Mouse (Mus musculus): ENCODE results near the gene Dpp4. TPM values are rescaled to one million over a fixed set of nuclear protein-coding genes. Genes with fewer than 3 reads are reported as not detected.

The Dpp4 gene
- polyA plus RNA-seq (2016; fragmentation: Nextera tagmentation; extraction: Ambion mirVana) = 8.7 and 11.8 TPM in 2 replicates

DNA sequence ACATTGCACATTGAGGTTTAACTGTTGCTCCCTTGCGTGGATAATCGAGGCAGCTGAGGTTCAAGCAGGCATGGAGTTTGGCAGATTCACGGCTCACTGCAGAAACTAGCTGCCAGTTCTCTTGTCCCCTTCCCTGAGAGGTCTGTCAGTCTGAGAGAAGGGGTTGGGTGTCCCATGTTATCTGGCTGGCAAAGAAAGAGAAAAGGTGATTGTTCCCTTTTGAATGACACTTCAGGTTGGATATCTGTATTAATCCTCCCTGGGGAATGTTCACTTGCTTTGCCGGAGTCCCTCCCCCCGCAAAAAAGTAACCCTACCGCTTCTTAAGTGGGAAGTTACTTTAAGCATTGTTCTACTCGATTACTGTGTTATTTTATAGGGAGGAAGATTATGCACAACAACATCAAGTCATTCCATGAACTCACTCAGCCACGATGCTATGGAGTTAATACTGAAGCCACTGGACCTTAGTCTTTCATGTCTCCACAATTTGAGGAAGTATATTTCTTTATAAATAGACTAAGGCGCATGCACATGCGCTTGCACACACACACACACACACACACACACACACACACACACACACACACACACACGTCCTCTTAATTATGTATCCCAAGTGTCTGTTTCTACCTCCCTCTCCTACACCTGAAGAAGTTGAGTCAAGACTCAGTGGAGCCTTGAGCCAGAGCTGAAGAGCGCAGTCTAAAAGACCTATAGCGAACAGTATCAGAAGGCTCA, at the start of gene Dpp4:
Gene Dpp4, minus strand, starts transcription at position 151 of the 741 bp plus-strand sequence.
- DNase-seq (ENCODE audit: low spot score) = peak; percentile 28
- Histone ChIP-seq H3K27me3 (ENCODE audit: insufficient read depth, poor library complexity, severe bottlenecking) (peaks cover 29% of the 10 kb centered on the region), H3K27ac (peak within 1 kb of the TSS; percentile 79), H3K36me3 (no peaks in the 10 kb centered on the region), H3K4me1 (peaks cover 19% of the 10 kb centered on the region), H3K4me3 (peak within 1 kb of the TSS; percentile 69), H3K9me3 (no peaks in the 10 kb centered on the region)
- WGBS = 56% methylated on average over 13 of the region's 13 CpGs

GRCm38 (mm10) chr2:62460815-62461450, 48.9 kb upstream of the Dpp4 start:
- no peak for DNase-seq (ENCODE audit: low spot score)
- Histone ChIP-seq H3K9me3 (no peaks in the 10 kb centered on the region), H3K36me3 (no peaks in the 10 kb centered on the region), H3K27ac (no peak overlapping the region), H3K4me1 (no peaks in the 10 kb centered on the region), H3K27me3 (ENCODE audit: insufficient read depth, poor library complexity, severe bottlenecking) (no peaks in the 10 kb centered on the region), H3K4me3 (no peak overlapping the region)
- WGBS = 81% methylated on average over 12 of the region's 12 CpGs

DNA sequence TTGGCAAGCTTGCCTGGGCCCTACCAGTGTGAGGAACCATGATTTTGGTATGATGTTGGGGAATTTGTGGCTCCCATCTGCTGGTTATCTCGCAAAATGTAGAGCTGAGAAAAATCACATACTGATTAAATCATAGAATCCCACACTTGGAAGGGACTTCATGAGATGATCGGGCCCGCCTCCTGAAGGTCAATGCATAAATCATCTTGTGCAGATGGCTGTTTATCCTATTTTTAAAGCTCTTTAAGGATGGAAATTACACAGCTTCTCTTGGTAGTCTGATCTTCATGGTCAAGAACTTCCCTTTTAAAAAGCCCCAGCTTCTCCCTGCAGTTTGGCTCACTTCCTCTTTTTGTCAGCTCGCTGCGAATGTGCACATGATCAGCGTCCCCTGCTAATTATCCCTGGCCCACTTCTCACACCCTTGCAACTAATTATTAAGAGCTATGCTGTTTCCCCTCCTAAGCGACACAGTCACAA, 48.2 kb upstream of the Dpp4 start:
- Histone ChIP-seq H3K4me1 (no peaks in the 10 kb centered on the region), H3K27me3 (ENCODE audit: insufficient read depth, poor library complexity, severe bottlenecking) (no peaks in the 10 kb centered on the region), H3K4me3 (no peak overlapping the region), H3K36me3 (no peaks in the 10 kb centered on the region), H3K27ac (no peak overlapping the region), H3K9me3 (no peaks in the 10 kb centered on the region)
- no peak for DNase-seq (ENCODE audit: low spot score)
- 83% methylated on average over 7 of the region's 7 CpGs for WGBS

DNA sequence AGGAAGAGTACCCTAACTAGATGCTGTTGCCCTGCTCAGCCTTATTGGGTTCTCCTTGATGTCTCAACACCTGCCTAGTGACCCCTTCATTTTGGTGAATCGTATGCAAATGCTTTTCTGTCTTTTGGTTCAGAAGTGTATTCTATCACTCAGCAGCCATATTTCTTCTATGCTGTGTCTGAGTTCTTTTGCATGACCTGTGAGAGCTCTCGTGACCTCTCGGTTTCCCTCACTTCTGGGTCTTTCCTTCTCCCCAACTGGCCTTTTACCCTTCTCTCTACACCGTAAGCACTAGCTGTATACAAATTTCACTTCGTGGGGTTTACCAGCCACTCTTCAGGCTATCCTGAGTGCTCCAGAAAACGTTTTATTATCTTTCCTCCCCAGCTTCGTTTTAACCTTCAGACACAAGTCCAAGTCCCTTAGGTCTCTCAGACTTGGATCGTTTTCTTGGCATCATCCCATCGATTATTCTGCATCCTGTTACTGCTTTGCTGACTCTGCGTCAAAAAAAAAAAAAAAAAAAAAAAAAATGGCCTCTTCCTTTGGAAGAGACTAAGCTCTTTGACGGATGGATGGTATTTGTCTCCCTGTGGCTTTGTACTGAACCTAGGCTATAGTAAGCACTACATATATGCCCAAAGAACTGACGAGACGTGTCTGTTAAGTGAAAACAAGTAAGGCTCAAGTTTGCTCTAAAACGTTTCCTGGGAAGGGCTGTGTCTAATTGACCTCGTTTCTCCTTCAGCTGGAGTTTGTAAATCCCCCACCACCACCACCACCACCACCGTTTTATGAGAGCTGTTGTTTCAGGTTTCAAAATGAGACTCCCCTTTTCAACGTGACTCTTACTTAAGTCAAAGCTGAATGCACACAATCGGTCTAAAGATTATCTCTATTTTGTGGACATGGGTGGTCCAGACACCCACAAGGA, 47.5 kb upstream of the Dpp4 start:
- Histone ChIP-seq H3K27ac (no peak overlapping the region), H3K27me3 (ENCODE audit: insufficient read depth, poor library complexity, severe bottlenecking) (no peaks in the 10 kb centered on the region), H3K4me3 (no peak overlapping the region), H3K9me3 (no peaks in the 10 kb centered on the region), H3K4me1 (no peaks in the 10 kb centered on the region), H3K36me3 (no peaks in the 10 kb centered on the region)
- WGBS = 70% methylated on average over 18 of the region's 18 CpGs
- no peak for DNase-seq (ENCODE audit: low spot score)

DNA sequence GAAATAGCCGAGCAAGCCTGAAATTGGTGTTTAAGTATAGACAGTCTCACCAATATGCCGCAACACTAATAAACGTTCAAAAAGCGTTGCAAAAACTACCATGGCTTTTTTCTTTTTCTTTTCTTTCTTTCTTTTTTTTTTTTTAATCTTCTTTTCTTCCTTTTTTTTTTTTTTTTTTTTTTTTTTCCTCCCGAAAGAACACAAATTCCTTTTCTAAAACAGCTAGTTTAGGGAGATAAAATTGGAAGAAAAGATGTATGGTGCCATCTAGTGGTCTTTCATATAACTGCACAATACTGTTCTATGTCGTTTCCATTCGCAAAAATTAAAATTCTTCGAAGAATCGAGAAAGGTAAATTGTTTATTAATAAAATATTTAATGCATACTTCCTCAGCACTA, 46.0 kb upstream of the Dpp4 start:
- Histone ChIP-seq H3K27ac (no peak overlapping the region), H3K36me3 (no peaks in the 10 kb centered on the region), H3K4me3 (no peak overlapping the region), H3K9me3 (no peaks in the 10 kb centered on the region), H3K27me3 (ENCODE audit: insufficient read depth, poor library complexity, severe bottlenecking) (no peaks in the 10 kb centered on the region), H3K4me1 (no peaks in the 10 kb centered on the region)
- no peak for DNase-seq (ENCODE audit: low spot score)
- WGBS = 48% methylated on average over 9 of the region's 9 CpGs

DNA sequence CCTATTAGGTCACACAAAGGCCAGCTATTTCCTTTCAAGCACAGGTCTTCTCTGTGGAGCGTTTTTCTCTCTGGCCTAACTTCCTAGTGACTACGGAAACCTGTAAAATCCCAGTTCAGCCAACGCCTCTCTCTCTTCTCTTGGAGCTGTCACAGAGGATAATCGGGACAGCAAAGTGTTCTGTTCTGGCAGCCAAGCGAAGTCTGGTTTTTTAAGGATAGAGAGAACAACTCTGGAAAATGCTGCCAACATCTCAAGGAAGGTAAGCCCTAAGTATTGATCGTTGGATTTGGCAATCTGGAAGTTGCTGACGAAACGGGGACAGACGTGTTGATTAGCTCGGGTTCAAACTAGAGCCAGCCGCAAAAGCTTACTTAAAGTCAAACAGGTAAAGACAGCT, 43.0 kb upstream of the Dpp4 start:
- Histone ChIP-seq H3K9me3 (no peaks in the 10 kb centered on the region), H3K27me3 (ENCODE audit: insufficient read depth, poor library complexity, severe bottlenecking) (no peaks in the 10 kb centered on the region), H3K27ac (no peak overlapping the region), H3K4me1 (no peaks in the 10 kb centered on the region), H3K4me3 (no peak overlapping the region), H3K36me3 (no peaks in the 10 kb centered on the region)
- DNase-seq (ENCODE audit: low spot score) = no peak
- 80% methylated on average over 11 of the region's 11 CpGs for WGBS

DNA sequence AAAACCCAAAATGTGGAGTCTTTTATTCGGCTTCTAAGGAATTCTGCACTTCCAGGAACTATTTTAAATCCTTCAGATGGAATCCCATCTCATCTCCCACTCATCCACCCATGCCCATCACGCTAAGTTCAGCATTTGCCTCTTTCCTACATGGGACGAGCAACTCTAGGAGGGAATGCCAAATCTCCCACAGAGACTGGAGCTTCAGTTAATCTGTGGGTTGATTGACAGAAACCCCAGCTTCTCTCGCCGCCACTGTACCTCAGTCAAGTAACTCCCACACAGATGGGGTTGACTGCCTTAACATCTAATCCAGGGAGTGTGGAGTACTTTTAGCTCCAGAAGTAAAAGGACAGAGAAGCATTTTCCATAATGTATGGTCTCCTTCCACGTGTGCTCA, 42.0 kb upstream of the Dpp4 start:
- no peaks in the 10 kb centered on the region for H3K27me3 ChIP-seq (ENCODE audit: insufficient read depth, poor library complexity, severe bottlenecking)
- H3K36me3 ChIP-seq = no peaks in the 10 kb centered on the region
- no peaks in the 10 kb centered on the region for H3K4me1 ChIP-seq
- no peak for DNase-seq (ENCODE audit: low spot score)
- WGBS = 72% methylated on average over 6 of the region's 6 CpGs
- no peaks in the 10 kb centered on the region for H3K9me3 ChIP-seq
- H3K27ac ChIP-seq = no peak overlapping the region
- H3K4me3 ChIP-seq = no peak overlapping the region

DNA sequence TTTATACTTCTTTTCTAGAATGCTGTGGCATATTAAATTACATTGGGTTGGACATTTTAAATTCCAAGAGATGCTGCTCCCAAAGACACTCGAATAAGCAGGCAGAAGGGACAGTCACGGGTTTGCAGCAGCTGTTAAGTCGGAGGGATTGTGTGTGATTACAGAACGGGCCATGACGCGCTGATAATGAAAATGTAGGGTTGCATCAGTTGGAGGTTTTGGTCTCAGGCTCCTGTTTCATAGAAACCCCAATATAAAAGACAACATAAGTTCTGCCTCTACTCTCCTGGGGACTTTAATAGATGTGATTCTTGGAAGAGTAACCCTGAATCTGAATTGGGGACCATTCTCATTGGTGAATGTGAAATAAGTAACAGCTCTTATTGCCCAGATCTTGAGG, 38.3 kb upstream of the Dpp4 start:
- 87% methylated on average over 6 of the region's 6 CpGs for WGBS
- Histone ChIP-seq H3K4me1 (no peaks in the 10 kb centered on the region), H3K27me3 (ENCODE audit: insufficient read depth, poor library complexity, severe bottlenecking) (no peaks in the 10 kb centered on the region), H3K9me3 (no peaks in the 10 kb centered on the region), H3K36me3 (no peaks in the 10 kb centered on the region), H3K27ac (no peak overlapping the region), H3K4me3 (no peak overlapping the region)
- DNase-seq (ENCODE audit: low spot score) = no peak

GRCm38 (mm10) chr2:62449692-62450346, 37.8 kb upstream of the Dpp4 start:
- no peak for DNase-seq (ENCODE audit: low spot score)
- 85% methylated on average over 5 of the region's 5 CpGs for WGBS
- H3K9me3 ChIP-seq = no peaks in the 10 kb centered on the region
- no peaks in the 10 kb centered on the region for H3K36me3 ChIP-seq
- no peaks in the 10 kb centered on the region for H3K27me3 ChIP-seq (ENCODE audit: insufficient read depth, poor library complexity, severe bottlenecking)
- H3K27ac ChIP-seq = no peak overlapping the region
- H3K4me1 ChIP-seq = no peaks in the 10 kb centered on the region
- H3K4me3 ChIP-seq = no peak overlapping the region

DNA sequence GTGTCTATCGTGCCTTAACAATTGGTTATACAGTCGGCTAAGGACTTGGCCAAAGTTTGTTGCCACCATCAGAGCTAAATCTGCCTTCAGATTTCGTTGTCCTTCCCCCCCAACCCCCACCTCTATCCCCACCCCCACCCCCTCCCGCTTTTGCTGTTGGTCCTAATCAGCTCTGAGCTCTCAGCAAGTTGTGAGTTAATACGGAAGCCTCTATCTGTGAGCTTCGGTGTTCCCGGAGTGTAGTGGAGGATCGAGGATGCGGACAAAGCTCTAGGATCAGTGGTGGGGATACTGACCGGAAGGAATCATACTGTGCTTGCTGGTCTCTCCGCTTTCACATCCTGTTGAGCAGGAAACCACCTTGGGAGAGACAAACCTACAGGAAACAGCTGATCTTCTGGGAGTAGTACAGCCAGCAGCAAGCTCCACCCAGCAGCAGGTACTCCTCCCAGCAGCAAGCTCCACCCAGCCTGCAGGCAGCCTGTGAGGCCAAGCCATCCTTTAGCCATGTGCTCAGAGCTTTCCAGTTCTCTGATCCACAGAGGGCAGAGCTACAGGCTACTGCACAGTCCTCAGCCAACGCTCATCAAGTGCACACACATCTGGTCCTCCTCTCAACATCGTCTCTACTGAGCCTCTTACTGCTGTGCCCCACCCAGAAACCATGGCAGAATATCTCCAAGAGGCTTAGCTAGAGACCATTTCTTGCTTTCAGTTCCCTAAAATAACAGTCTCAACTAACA, 28.9 kb upstream of the Dpp4 start:
- no peaks in the 10 kb centered on the region for H3K27me3 ChIP-seq (ENCODE audit: insufficient read depth, poor library complexity, severe bottlenecking)
- no peaks in the 10 kb centered on the region for H3K36me3 ChIP-seq
- H3K4me3 ChIP-seq = peak overlapping the region; percentile 45
- WGBS = 40% methylated on average over 13 of the region's 13 CpGs
- H3K27ac ChIP-seq = peak overlapping the region; percentile 67
- DNase-seq (ENCODE audit: low spot score) = peak; percentile 88
- H3K9me3 ChIP-seq = no peaks in the 10 kb centered on the region
- H3K4me1 ChIP-seq = peaks cover 5% of the 10 kb centered on the region; the same call in 1 of the 2 replicates

GRCm38 (mm10) chr2:62440083-62440482, 28.1 kb upstream of the Dpp4 start:
- Histone ChIP-seq H3K27ac (no peak overlapping the region), H3K36me3 (no peaks in the 10 kb centered on the region), H3K4me3 (no peak overlapping the region), H3K9me3 (no peaks in the 10 kb centered on the region), H3K4me1 (peaks cover 5% of the 10 kb centered on the region; the same call in 1 of the 2 replicates), H3K27me3 (ENCODE audit: insufficient read depth, poor library complexity, severe bottlenecking) (no peaks in the 10 kb centered on the region)
- WGBS = 82% methylated on average over 4 of the region's 4 CpGs
- DNase-seq (ENCODE audit: low spot score) = no peak

- Histone ChIP-seq H3K36me3 (no peaks in the 10 kb centered on the region), H3K4me1 (no peaks in the 10 kb centered on the region), H3K27ac (no peak overlapping the region), H3K4me3 (no peak overlapping the region), H3K27me3 (ENCODE audit: insufficient read depth, poor library complexity, severe bottlenecking) (no peaks in the 10 kb centered on the region), H3K9me3 (no peaks in the 10 kb centered on the region)
- WGBS = 82% methylated on average over 8 of the region's 8 CpGs
- no peak for DNase-seq (ENCODE audit: low spot score)
Measured at GRCm38 (mm10) chr2:62431245-62431795, 19.3 kb upstream of the Dpp4 start.

Measured in heart, embryonic 10.5 days (tissue).